Mouse (Mus musculus): ENCODE data around the gene Tent5b.

DNA sequence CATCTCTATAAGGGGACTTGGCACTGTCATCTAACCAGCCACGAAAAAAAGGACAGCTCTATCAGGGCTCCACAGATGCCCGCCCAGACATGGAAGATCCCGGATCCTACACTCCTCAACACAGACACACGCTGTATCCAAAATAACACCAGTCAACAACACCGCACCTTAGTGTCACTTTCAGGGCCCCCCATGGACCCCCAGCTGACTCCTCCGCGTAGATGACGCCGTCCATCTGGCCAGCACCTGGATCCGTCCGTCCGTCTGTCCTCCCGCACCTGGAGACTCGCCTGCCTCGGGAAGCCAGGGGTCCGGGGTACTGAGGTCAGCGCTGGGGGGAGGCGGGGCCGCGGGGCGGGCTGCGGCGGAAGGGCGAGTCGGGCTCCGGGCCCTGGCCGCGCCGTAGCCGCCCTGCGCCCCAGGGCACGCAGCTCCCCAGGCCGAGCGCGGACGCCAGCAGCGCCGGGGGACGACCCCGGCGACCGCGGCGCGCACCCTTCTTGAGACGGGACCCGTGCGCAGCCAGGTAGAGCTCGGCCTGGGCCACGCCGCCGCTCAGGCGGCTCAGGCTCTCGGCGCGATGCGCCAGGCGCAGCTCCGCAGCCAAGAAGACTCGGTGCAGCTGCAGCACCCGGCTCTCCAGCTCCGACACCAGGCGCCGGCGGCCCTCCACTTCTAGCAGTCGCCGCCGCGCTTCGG is 17.7 kb downstream of the Tent5b start:
- TF ChIP-seq CTCF (IDR thresholded peaks at IDR 0.05; ENCODE audit: extremely low read depth, insufficient read depth, insufficient read length, insufficient replicate concordance) (no peak), POLR2A (IDR thresholded peaks at IDR 0.05; ENCODE audit: low read depth, low read length) (no peak)

Data from spleen, adult 2 months (tissue).